Mouse (Mus musculus) liver, embryonic 11.5 days (tissue): Measurements from ENCODE around the gene Atp6v0d1. TPM values are rescaled to one million over a fixed set of nuclear protein-coding genes. Genes with fewer than 3 reads are reported as not detected.
"Not testable (repeated sequence)": the region's sequence is repeated elsewhere in the genome, so short reads cannot be mapped to it uniquely, and the experiment has no call there.

ENCODE experiments used
- ATAC-seq: fragments of 200-750 bp; cut with Nextera tagmentation; replicated peaks from 2 replicates; pipeline ENCODE4 v1.8.0; 2017; ENCODE audit warnings: moderate number of reproducible peaks, mild to moderate bottlenecking, moderate TSS enrichment, moderate library complexity; ENCODE audit not compliant: low FRiP score
- DNase-seq: peaks from one replicate; pipeline ENCODE4 v3.0.0-alpha.2; 2017; ENCODE audit warnings: low spot score
- H3K27ac ChIP-seq: fragments of 300-500 bp; sonication (generic); 2 replicates; pipeline ENCODE4 v1.5.1; 2014; ENCODE audit warnings: mild to moderate bottlenecking, low read depth, low read length, control low read depth
- H3K27me3 ChIP-seq: fragments of 300-500 bp; sonication (generic); replicated peaks from 2 replicates; pipeline ENCODE4 v1.6.1; 2014; ENCODE audit warnings: low read length, mixed read lengths; ENCODE audit not compliant: control insufficient read depth, insufficient read depth
- H3K36me3 ChIP-seq: fragments of 300-500 bp; sonication (generic); 2 replicates; pipeline ENCODE4 v1.6.1; 2014; ENCODE audit warnings: mild to moderate bottlenecking, low read length, moderate library complexity, mixed read lengths; ENCODE audit not compliant: control insufficient read depth, insufficient read depth
- H3K4me1 ChIP-seq: fragments of 300-500 bp; sonication (generic); replicated peaks from 2 replicates; pipeline ENCODE4 v1.6.1; 2014; ENCODE audit warnings: low read length, mixed read lengths; ENCODE audit not compliant: control insufficient read depth, insufficient read depth
- H3K4me2 ChIP-seq: fragments of 300-500 bp; sonication (generic); 2 replicates; pipeline ENCODE4 v1.6.1; 2014; ENCODE audit warnings: mild to moderate bottlenecking, control low read depth, moderate library complexity
- H3K4me3 ChIP-seq: fragments of 300-500 bp; sonication (generic); 2 replicates; pipeline ENCODE4 v1.5.1; 2014; ENCODE audit warnings: low read depth, low read length, control low read depth
- H3K9ac ChIP-seq: fragments of 300-500 bp; sonication (generic); 2 replicates; pipeline ENCODE4 v1.6.1; 2014; ENCODE audit warnings: low read depth, low read length, control low read depth
- H3K9me3 ChIP-seq: fragments of 300-500 bp; sonication (generic); 2 replicates; pipeline ENCODE4 v1.6.1; 2016; ENCODE audit warnings: low read length, inconsistent platforms, mixed read lengths; ENCODE audit not compliant: control insufficient read depth
- WGBS: fragments of 180-500 bp; shearing (Covaris S2); extraction: QIAGEN DNeasy Blood & Tissue Kit; methylation state at CpG from one replicate; pipeline ENCODE4 v1.1.7; 2014; 5-methylcytosine and 5-hydroxymethylcytosine counted together
- polyA plus RNA-seq: library from polyadenylated mRNA; unstranded; fragments of >200 nt; fragmentation: Nextera tagmentation; extraction: Ambion mirVana; gene quantifications from 2 replicates; pipeline ENCODE4 v1.2.1, GENCODE M21; 2014

Atp6v0d1 gene
- polyA plus RNA-seq, 1 experiment from 2014 or later = 74.2 TPM

DNA sequence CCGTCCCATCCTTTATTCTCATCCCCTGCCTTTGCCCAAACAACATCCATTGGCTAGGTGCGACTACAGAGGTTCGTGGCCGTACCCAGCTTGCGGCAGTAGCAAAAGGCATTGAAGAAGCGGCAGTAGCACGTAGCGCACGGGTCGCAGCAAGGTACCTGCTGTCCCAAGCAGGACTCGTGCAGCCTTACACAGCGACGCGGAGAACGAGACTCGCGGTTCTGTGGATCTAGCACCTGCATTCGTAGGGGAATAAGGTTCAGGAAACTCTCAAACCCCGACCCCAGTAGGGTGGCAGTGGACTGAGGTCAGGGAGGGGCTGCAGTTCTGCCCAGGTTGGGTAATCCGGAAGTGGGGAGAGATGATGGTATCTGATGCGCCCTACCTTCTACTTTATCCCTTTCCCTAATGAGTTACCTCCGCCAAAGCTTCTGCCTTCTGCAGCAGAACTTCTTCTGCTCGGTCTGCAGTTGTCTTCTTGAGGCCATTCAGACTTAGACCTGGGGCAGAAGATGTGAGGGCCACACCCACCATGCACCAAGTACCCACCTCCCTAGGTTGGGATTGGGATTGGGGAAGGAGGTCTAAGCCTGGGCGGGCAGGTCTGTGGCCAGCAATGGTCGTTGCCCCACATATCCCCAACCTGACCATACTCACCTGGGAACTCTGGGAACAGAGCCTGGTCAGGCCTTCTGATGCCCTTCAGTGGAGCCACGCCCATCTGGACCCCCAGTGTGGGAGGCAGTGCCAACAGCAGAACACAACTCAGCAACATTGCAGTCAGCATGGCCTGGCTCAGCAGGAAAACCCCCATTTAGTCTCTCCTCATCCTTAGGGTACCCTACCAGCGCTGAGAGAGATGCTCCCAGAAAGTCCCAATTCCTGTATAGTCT is 1.1 kb upstream of the Atp6v0d1 start:
- ATAC-seq (0 out of 2 replicates have a peak, but pooled peaks have one; percentile 11), DNase-seq (peak; percentile 69)
- peak overlapping the region; percentile 90 for H3K4me2 ChIP-seq
- H3K9ac ChIP-seq = peak overlapping the region; percentile 59
- H3K27me3 ChIP-seq = peaks cover 2% of the 10 kb centered on the region; the same call in 1 of the 2 replicates
- 26% methylated on average over 27 of the region's 27 CpGs for WGBS
- H3K4me1 ChIP-seq = peaks cover 8% of the 10 kb centered on the region
- peak overlapping the region; percentile 95 for H3K4me3 ChIP-seq
- peak overlapping the region; percentile 40; the same call in 1 of the 2 replicates for H3K27ac ChIP-seq
- no peaks in the 10 kb centered on the region for H3K9me3 ChIP-seq
- no peaks in the 10 kb centered on the region for H3K36me3 ChIP-seq

- H3K9me3 ChIP-seq = no peaks in the 10 kb centered on the region
- under 1% methylated on average over 31 of the region's 31 CpGs for WGBS
- peaks cover 2% of the 10 kb centered on the region; the same call in 1 of the 2 replicates for H3K27me3 ChIP-seq
- no peaks in the 10 kb centered on the region for H3K36me3 ChIP-seq
- peaks cover 8% of the 10 kb centered on the region for H3K4me1 ChIP-seq
- peak overlapping the region; percentile 46 for H3K27ac ChIP-seq
- peak overlapping the region; percentile 95 for H3K4me3 ChIP-seq
- H3K4me2 ChIP-seq = peak overlapping the region; percentile 90
- DNase-seq = peak; percentile 54
- peak overlapping the region; percentile 87 for H3K9ac ChIP-seq
- peak; percentile 64 for ATAC-seq
Measured at GRCm38 (mm10) chr8:105565401-105565881, 406 bp downstream of the Atp6v0d1 start.

- not testable (repeated sequence) for DNase-seq, ATAC-seq, H3K27me3 ChIP-seq, H3K4me1 ChIP-seq, H3K36me3 ChIP-seq, H3K27ac ChIP-seq, H3K9me3 ChIP-seq
- Histone ChIP-seq H3K9ac (peak overlapping the region; percentile 87), H3K4me2 (peak overlapping the region; percentile 90), H3K4me3 (peak overlapping the region; percentile 95)
- 62% methylated on average over 9 of the region's 9 CpGs for WGBS
Measured at GRCm38 (mm10) chr8:105564573-105565229, 1.1 kb downstream of the Atp6v0d1 start.

DNA sequence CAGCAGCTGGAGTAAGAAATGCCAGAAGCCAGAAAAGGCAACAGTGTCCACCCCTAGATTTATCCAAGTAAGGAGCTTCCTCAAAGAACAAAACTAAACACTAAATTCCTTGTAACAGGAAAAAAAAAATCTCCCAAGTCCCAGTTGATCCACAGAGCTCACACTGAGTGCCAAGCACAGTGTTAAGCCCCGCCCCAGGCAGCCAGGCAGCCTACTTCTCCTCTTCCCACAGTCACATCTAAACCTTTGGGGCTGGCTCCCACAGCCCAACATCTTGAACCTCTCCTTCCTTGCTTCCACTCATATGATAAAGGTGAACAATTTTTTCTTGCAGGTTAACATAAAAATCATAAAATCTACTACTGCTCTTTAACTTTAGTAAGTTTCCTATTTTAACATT is 2.0 kb downstream of the Atp6v0d1 start:
- Histone ChIP-seq H3K9me3 (no peaks in the 10 kb centered on the region), H3K4me1 (peaks cover 8% of the 10 kb centered on the region), H3K4me2 (no peak overlapping the region), H3K4me3 (no peak overlapping the region), H3K36me3 (no peaks in the 10 kb centered on the region), H3K27me3 (peaks cover 2% of the 10 kb centered on the region; the same call in 1 of the 2 replicates), H3K27ac (no peak overlapping the region), H3K9ac (no peak overlapping the region)
- ATAC-seq (no peak), DNase-seq (no peak)
- 73% methylated on average over 1 of the region's 1 CpGs for WGBS

- ATAC-seq = no peak
- peaks cover 2% of the 10 kb centered on the region; the same call in 1 of the 2 replicates for H3K27me3 ChIP-seq
- no peaks in the 10 kb centered on the region for H3K9me3 ChIP-seq
- WGBS = 87% methylated on average over 3 of the region's 3 CpGs
- H3K4me1 ChIP-seq = peaks cover 8% of the 10 kb centered on the region
- no peak overlapping the region for H3K4me2 ChIP-seq
- no peak overlapping the region for H3K4me3 ChIP-seq
- peaks cover 2% of the 10 kb centered on the region; the same call in 1 of the 2 replicates for H3K36me3 ChIP-seq
- H3K9ac ChIP-seq = no peak overlapping the region
- DNase-seq = no peak
- no peak overlapping the region for H3K27ac ChIP-seq
Measured at GRCm38 (mm10) chr8:105562863-105563262, 3.0 kb downstream of the Atp6v0d1 start.

DNA sequence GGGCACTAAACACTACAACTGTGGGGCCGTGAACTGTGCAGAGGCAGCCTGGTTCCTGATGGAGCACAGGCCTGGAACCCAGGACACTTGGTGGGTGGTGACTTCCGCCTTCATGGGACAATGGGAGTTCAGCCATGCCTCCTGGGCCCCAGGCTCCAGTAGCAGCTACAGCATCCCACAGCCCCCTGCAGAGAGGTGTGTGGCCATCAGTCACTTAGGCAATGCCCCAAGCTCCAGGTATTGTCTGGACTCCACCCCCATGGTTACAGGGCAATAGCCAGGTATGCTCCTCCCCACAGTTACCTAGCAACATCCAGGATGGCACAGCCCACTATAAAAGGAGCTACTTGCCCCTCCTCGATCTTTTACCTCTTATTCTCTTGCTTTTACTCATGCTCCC is 10.6 kb downstream of the Atp6v0d1 start:
- 77% methylated on average over 3 of the region's 3 CpGs for WGBS
- H3K9me3 ChIP-seq = no peaks in the 10 kb centered on the region
- no peak overlapping the region for H3K9ac ChIP-seq
- no peak overlapping the region for H3K4me3 ChIP-seq
- ATAC-seq = no peak
- no peak overlapping the region for H3K4me2 ChIP-seq
- H3K27ac ChIP-seq = no peak overlapping the region
- peaks cover 2% of the 10 kb centered on the region; the same call in 1 of the 2 replicates for H3K36me3 ChIP-seq
- H3K4me1 ChIP-seq = no peaks in the 10 kb centered on the region
- no peak for DNase-seq
- no peaks in the 10 kb centered on the region for H3K27me3 ChIP-seq

DNA sequence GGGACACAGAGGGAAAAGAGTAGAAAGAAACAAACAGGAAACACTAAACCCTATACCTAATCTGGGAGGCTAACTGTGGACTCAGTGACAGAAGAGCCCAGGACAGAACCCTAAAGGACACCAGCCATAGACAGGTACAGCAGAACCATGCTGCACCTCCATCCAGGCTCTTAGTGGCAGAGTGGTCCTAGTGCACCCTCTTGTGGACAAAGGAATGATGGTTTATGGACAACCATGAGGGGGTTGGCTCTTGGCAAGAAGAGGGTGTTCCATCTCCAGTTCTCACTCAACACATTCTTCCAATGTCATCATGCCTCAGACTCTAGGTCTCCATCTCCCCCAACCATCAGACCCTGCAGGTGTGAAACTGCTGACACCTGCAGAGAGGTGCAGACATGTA is 11.8 kb downstream of the Atp6v0d1 start:
- no peaks in the 10 kb centered on the region for H3K27me3 ChIP-seq
- DNase-seq (peak; percentile 45), ATAC-seq (peak; percentile 75)
- no peak overlapping the region for H3K4me3 ChIP-seq
- no peak overlapping the region for H3K9ac ChIP-seq
- no peaks in the 10 kb centered on the region for H3K4me1 ChIP-seq
- H3K9me3 ChIP-seq = no peaks in the 10 kb centered on the region
- no peak overlapping the region for H3K4me2 ChIP-seq
- no peak overlapping the region for H3K27ac ChIP-seq
- H3K36me3 ChIP-seq = peaks cover 2% of the 10 kb centered on the region; the same call in 1 of the 2 replicates

DNA sequence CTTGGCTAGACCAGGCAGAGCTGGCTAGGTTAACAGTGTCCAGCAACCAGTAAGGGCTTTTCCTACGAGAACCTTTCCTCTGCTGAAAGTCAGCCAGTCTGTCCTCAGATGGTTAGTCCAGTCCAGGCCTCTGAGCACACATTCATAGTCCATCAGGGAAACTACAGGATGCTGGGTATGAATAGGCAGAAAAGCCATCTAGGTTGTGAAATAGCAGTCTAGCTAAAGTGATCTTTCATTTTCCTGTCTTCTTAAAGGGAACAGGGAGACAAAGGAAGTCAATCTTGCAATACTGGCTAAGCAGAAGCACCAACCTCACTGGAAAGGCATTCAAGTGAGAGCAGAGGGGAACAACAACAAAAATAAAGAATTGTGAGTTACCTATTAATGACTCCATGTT is 13.0 kb downstream of the Atp6v0d1 start:
- no peak for DNase-seq
- ATAC-seq = no peak
- H3K4me3 ChIP-seq = no peak overlapping the region
- H3K27me3 ChIP-seq = no peaks in the 10 kb centered on the region
- H3K27ac ChIP-seq = no peak overlapping the region
- no peaks in the 10 kb centered on the region for H3K9me3 ChIP-seq
- 79% methylated on average over 1 of the region's 1 CpGs for WGBS
- no peak overlapping the region for H3K4me2 ChIP-seq
- no peaks in the 10 kb centered on the region for H3K4me1 ChIP-seq
- H3K36me3 ChIP-seq = no peaks in the 10 kb centered on the region; the same call in 1 of the 2 replicates
- no peak overlapping the region for H3K9ac ChIP-seq
